Mouse (Mus musculus): Measurements from ENCODE around the gene Obox5. TPM values are rescaled to one million over a fixed set of nuclear protein-coding genes. Genes with fewer than 3 reads are reported as not detected.

Gene Obox5
- not detected for polyA plus RNA-seq (2017; shearing (Covaris generic))

GRCm38 (mm10) chr7:15749831-15750230, at the start of gene Obox5:
Gene Obox5 (plus strand): TSS chr7:15750131.

Other genes starting within 250 kb of the Obox5 start
- gene Obox3, start 110.2 kb upstream of the Obox5 start, polyA plus RNA-seq (2017; shearing (Covaris generic)) = 0.35 TPM
- 0.57 TPM for gene Obox6, start 89.5 kb downstream of the Obox5 start, polyA plus RNA-seq (2017; shearing (Covaris generic))
- not detected for gene Crx, start 129.8 kb downstream of the Obox5 start, polyA plus RNA-seq (2017; shearing (Covaris generic))
- 0.34 TPM for gene Crxos, start 132.5 kb downstream of the Obox5 start, polyA plus RNA-seq (2017; shearing (Covaris generic))
- 386 TPM for gene Selenow, start 172.3 kb downstream of the Obox5 start, polyA plus RNA-seq (2017; shearing (Covaris generic))
- gene Nop53, start 195.9 kb downstream of the Obox5 start, polyA plus RNA-seq (2017; shearing (Covaris generic)) = 611 TPM
- gene Ehd2, start 217.4 kb downstream of the Obox5 start, polyA plus RNA-seq (2017; shearing (Covaris generic)) = 0.12 TPM

Measured in effector memory CD4-positive, alpha-beta T cell, adult 7 months (primary cell).